Mouse (Mus musculus) lung, adult 2 months (tissue): ENCODE data around the gene Cav2.

ENCODE experiments used
- CTCF ChIP-seq: fragments of 200-500 bp; IDR thresholded peaks from 2 replicates; pipeline ENCODE4 v1.5.1; 2011; ENCODE audit warnings: mild to moderate bottlenecking, low read length, control low read depth; ENCODE audit not compliant: insufficient read depth
- POLR2A ChIP-seq: fragments of 200-500 bp; IDR thresholded peaks from 2 replicates; pipeline ENCODE4 v1.6.1; 2011; ENCODE audit warnings: low read depth, mild to moderate bottlenecking, control low read depth, low read length, borderline replicate concordance; ENCODE audit errors: extremely low read depth

DNA sequence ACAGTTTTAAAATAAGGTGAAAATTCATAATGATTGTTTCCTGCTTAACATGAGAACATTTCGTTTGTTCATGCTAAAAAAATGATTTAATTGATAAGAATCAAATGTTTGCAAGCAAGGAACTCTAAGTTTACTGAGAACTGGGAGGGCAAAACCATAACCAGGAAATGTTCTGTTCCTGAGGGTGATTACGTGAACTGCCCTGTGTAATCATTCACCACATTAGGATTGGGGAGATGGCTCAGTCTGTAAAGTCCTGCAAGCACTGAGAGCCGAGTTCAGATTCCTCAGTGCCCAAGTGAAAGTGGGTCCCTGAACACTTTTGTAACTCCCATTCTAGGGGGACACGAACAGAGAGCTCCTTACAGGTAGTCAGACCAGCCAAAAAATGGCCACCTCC is 15.9 kb upstream of the Cav2 start:
- TF ChIP-seq CTCF: no peak
- TF ChIP-seq POLR2A: no peak
